Mouse (Mus musculus) kidney, adult 2 months (tissue): ENCODE data around the gene Slc2a1.

Experiments used
- CTCF ChIP-seq: fragments of 200-500 bp; conservative IDR thresholded peaks from 2 replicates; pipeline ENCODE4 v1.5.1; 2011; ENCODE audit warnings: low read depth, mild to moderate bottlenecking, control low read depth, low read length, moderate library complexity, mixed read lengths; ENCODE audit not compliant: insufficient read depth, insufficient read length
- POLR2A ChIP-seq: fragments of 200-500 bp; IDR thresholded peaks from one replicate; pipeline ENCODE4 v1.6.1; 2011; ENCODE audit warnings: low read depth, low read length, control low read depth

DNA sequence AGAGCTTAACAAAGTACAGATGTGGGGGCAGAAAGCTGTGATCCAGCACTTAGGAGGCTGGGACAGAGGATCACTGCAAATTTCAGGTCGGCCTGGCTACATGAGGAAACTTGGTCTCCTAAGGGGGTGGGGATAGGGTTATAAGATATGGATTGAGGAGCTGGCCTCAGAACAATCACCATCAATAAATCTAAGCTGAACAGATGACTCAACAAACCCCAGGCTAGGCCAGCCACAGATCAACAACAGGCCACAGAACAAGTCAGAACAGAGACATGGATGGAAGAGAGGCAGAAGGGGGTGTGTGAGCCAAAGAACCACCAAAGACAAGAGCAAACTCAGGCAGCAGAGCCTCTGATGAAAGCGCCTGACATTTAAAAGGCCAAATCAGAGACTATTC is 41.3 kb upstream of the Slc2a1 start:
- no peak for TF ChIP-seq CTCF
- no peak for TF ChIP-seq POLR2A
